Mouse (Mus musculus) forebrain, embryonic 11.5 days (tissue): ENCODE results near the gene Spz1. TPM values are rescaled to one million over a fixed set of nuclear protein-coding genes. Genes with fewer than 3 reads are reported as not detected.
A peak's percentile ranks its signal among the peaks of the same experiment; 100 is the strongest.
"Not testable (repeated sequence)": the region's sequence is repeated elsewhere in the genome, so short reads cannot be mapped to it uniquely, and the experiment has no call there.

Experiments used
- ATAC-seq: fragments of 200-750 bp; cut with Nextera tagmentation; replicated peaks from 2 replicates; pipeline ENCODE4 v1.8.0; 2017; ENCODE audit warnings: moderate TSS enrichment; ENCODE audit not compliant: low FRiP score
- DNase-seq: peaks from one replicate; pipeline ENCODE4 v3.0.0-alpha.2; 2017; ENCODE audit warnings: low spot score
- H3K27ac ChIP-seq: fragments of 300-500 bp; sonication (generic); 2 replicates; pipeline ENCODE4 v1.5.1; 2014; ENCODE audit warnings: low read depth, low read length
- H3K27me3 ChIP-seq: fragments of 300-500 bp; sonication (generic); 2 replicates; pipeline ENCODE4 v1.6.1; 2014; ENCODE audit warnings: mild to moderate bottlenecking, low read length, mixed read lengths; ENCODE audit not compliant: control insufficient read depth, insufficient read depth
- H3K36me3 ChIP-seq: fragments of 300-500 bp; sonication (generic); 2 replicates; pipeline ENCODE4 v1.6.1; 2014; ENCODE audit warnings: mild to moderate bottlenecking, low read length, moderate library complexity, mixed read lengths; ENCODE audit not compliant: control insufficient read depth, insufficient read depth
- H3K4me1 ChIP-seq: fragments of 300-500 bp; sonication (generic); replicated peaks from 2 replicates; pipeline ENCODE4 v1.6.1; 2014; ENCODE audit warnings: low read length, mixed read lengths; ENCODE audit not compliant: control insufficient read depth, insufficient read depth
- H3K4me2 ChIP-seq: fragments of 300-500 bp; sonication (generic); 2 replicates; pipeline ENCODE4 v1.6.1; 2014; ENCODE audit warnings: low read depth, mild to moderate bottlenecking, low read length, moderate library complexity, mixed read lengths; ENCODE audit not compliant: severe bottlenecking
- H3K4me3 ChIP-seq: fragments of 300-500 bp; sonication (generic); 2 replicates; pipeline ENCODE4 v1.5.1; 2014; ENCODE audit warnings: low read depth, low read length
- H3K9ac ChIP-seq: fragments of 300-500 bp; sonication (generic); 2 replicates; pipeline ENCODE4 v1.6.1; 2014; ENCODE audit warnings: low read length
- H3K9me3 ChIP-seq: fragments of 300-500 bp; sonication (generic); 2 replicates; pipeline ENCODE4 v1.6.1; 2016; ENCODE audit warnings: low read length, mixed read lengths; ENCODE audit not compliant: control insufficient read depth
- WGBS: fragments of 180-500 bp; shearing (Covaris S2); extraction: QIAGEN DNeasy Blood & Tissue Kit; methylation state at CpG from one replicate; pipeline ENCODE4 v1.1.7; 2014; 5-methylcytosine and 5-hydroxymethylcytosine counted together
- polyA plus RNA-seq: library from polyadenylated mRNA; unstranded; fragments of >200 nt; fragmentation: Nextera tagmentation; extraction: Ambion mirVana; gene quantifications from 2 replicates; pipeline ENCODE4 v1.2.1, GENCODE M21; 2014

The Spz1 gene
- polyA plus RNA-seq, 1 experiment from 2014 or later = not detected

DNA sequence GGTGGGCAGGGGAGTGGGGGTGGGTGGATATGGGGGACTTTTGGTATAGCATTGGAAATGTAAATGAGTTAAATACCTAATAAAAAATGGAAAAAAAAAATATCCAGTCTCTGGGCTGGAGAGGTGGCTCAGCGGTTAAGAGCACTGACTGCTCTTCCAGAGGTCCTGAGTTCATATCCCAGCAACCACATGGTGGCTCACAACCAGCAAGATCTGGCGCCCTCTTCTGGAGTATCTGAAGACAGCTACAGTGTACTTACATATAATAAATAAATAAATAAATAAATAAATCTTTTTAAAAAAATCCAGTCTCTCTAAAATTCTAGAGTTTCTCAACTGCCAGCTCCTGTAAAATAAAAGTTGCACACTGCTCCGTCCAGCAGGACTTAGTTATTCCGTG is 29.3 kb upstream of the Spz1 start:
- H3K27me3 ChIP-seq, H3K36me3 ChIP-seq, H3K4me1 ChIP-seq, DNase-seq, H3K27ac ChIP-seq, H3K4me2 ChIP-seq, ATAC-seq, H3K9ac ChIP-seq, H3K4me3 ChIP-seq, H3K9me3 ChIP-seq: not testable (repeated sequence)
- WGBS = 80% methylated on average over 4 of the region's 4 CpGs

DNA sequence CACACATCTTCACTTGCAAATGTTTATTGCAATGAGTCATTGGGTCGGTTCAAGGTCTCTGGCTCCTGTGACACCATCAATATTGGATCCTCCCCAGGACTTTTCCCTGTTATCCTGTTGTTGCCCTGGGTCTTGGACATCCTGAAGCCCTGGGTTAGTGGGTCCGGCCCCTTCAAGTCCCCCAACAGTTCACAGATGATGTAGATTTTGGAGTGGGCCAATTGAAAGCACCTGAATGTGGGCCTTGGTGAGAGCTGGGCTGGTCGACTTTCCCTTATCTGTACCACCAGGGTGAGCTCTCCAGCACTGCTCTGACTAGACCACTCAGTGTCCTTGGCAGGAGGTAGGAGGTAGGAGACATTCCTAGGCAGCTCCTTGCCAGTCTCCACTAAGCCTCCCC is 19.5 kb upstream of the Spz1 start:
- no peaks in the 10 kb centered on the region for H3K9me3 ChIP-seq
- no peak overlapping the region for H3K9ac ChIP-seq
- H3K4me2 ChIP-seq = no peak overlapping the region
- H3K36me3 ChIP-seq = no peaks in the 10 kb centered on the region
- DNase-seq = no peak
- H3K27ac ChIP-seq = no peak overlapping the region
- peaks cover 14% of the 10 kb centered on the region for H3K4me1 ChIP-seq
- ATAC-seq = no peak
- 71% methylated on average over 3 of the region's 3 CpGs for WGBS
- H3K27me3 ChIP-seq = no peaks in the 10 kb centered on the region
- no peak overlapping the region for H3K4me3 ChIP-seq

DNA sequence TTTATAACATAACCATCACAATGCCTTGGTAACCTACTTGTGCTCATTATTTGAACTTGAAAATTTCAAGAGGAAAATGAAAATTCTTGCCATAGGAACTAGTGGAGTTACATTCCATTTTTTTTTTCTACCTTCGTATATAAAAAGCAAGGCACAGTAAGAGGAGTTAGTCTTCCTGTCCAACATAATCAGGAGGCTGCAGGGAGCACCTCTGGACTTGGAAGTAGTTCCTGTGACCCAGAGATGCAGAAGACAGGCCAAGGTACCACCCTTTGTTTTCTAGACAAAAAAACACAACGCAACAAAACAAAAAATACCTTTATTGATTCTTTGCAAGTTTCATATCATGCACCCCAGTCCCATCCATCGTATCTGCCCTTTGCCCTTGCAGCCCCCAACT is 18.9 kb upstream of the Spz1 start:
- no peak overlapping the region for H3K4me3 ChIP-seq
- H3K4me2 ChIP-seq = no peak overlapping the region
- WGBS = 82% methylated on average over 3 of the region's 3 CpGs
- H3K9me3 ChIP-seq = no peaks in the 10 kb centered on the region
- H3K27ac ChIP-seq = no peak overlapping the region; the same call in 1 of the 2 replicates
- DNase-seq (no peak), ATAC-seq (no peak)
- H3K27me3 ChIP-seq = no peaks in the 10 kb centered on the region
- no peaks in the 10 kb centered on the region for H3K36me3 ChIP-seq
- peaks cover 14% of the 10 kb centered on the region for H3K4me1 ChIP-seq
- no peak overlapping the region for H3K9ac ChIP-seq

DNA sequence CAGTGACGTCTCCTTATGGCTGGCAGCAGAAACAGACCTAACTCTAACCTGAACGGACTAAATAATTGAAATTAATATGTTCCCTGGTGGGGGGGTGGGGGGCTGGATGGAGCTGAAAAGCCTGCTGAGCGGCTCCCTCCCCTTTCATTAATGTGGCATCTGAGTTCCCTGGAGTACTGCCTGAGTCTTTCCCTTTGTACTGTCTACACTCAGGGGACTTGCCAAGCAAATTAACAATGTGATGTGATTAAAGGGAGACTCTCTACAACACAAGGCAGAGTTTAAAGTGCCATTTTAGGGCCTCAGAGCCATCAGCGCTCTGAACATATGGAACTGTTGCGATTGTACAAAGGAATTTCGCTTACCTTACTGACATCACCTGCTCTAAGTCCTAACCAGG is 18.5 kb upstream of the Spz1 start:
- peaks cover 14% of the 10 kb centered on the region for H3K4me1 ChIP-seq
- no peak overlapping the region for H3K4me2 ChIP-seq
- no peaks in the 10 kb centered on the region for H3K9me3 ChIP-seq
- DNase-seq = no peak
- no peaks in the 10 kb centered on the region for H3K27me3 ChIP-seq
- H3K36me3 ChIP-seq = no peaks in the 10 kb centered on the region
- WGBS = 26% methylated on average over 6 of the region's 6 CpGs
- peak overlapping the region; percentile 34 for H3K27ac ChIP-seq
- no peak overlapping the region for H3K9ac ChIP-seq
- no peak overlapping the region for H3K4me3 ChIP-seq
- 0 out of 2 replicates have a peak, but pooled peaks have one; percentile 40 for ATAC-seq

DNA sequence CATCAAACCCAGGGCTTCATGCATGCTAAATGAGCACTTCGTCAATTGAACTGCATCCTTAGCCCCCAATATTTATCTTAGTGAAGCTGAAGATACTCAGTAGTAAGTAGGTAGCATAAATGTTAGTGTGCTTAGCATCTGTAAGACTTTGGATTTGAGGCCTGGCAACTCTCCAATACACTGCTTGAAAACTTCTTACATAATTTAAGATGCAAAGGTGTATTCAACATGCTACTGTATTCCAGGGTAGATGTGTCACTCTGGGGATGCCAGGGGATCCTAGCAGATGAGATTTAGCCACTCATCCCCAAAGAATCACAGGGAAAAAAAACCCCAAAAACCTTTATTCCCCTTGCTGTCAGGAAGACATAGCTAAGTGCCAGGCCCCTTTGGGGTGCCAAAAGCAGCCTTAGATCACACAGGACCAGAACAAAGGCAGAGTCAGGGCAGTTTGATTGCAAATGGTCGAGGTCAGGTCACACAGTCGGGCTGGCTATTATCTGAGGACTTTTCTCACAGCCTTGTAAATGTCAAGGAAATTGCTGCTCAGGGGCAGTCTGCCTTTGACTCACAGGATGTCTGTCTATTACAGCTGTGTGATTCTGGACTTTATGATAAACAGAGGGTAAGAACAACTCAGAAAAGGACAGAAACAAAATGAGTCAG is 17.9 kb upstream of the Spz1 start:
- no peaks in the 10 kb centered on the region for H3K36me3 ChIP-seq
- 21% methylated on average over 3 of the region's 3 CpGs for WGBS
- peak overlapping the region; percentile 34 for H3K27ac ChIP-seq
- H3K9me3 ChIP-seq = no peaks in the 10 kb centered on the region
- no peaks in the 10 kb centered on the region for H3K27me3 ChIP-seq
- H3K4me1 ChIP-seq = peaks cover 14% of the 10 kb centered on the region
- ATAC-seq (no peak; the same call in 1 of the 2 replicates), DNase-seq (no peak)
- H3K4me3 ChIP-seq = no peak overlapping the region
- H3K4me2 ChIP-seq = no peak overlapping the region
- H3K9ac ChIP-seq = no peak overlapping the region

DNA sequence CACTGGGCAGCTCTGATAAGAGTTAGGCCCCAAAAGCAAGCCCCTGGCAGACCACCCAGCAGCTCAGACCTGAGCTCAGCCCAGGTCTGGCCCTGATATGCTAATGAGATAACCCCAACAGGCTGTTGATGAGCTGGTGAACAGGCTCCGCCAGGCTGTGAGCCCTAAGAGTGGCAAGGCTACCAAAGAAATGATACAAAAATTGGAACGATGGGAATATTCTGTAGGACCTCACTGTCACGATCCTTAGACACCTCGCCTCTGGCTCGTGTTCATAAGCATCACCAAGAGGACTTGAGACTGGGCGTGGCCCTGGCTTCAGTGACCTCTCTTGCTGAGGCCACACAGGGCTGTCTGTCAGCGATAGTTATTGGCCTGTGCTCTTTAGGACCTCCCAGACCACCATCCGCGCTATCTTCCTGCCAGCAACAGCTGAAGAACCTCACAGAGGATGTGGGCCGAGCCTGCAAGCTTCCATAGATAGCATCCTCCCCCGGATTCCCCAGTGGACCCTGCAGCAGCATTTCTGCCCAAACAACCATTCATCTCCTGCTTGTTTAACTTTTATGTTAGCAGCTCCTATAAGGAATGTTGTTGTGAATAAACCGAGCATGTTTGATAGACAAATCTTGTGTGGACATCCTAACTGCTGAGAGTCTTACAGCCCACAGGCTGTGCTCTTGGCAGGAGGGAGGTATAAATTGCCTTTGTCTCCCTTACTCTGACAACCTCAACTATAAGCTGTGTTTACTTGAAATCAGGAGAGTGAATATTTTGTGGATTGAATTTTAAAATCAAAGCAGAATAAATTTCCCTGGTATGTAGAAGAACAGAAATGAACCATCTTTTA is 17.0 kb upstream of the Spz1 start:
- no peaks in the 10 kb centered on the region for H3K36me3 ChIP-seq
- 30% methylated on average over 12 of the region's 12 CpGs for WGBS
- peaks cover 14% of the 10 kb centered on the region for H3K4me1 ChIP-seq
- no peak overlapping the region for H3K4me3 ChIP-seq
- DNase-seq (peak; percentile 56), ATAC-seq (peak; percentile 73)
- H3K9me3 ChIP-seq = no peaks in the 10 kb centered on the region
- H3K9ac ChIP-seq = no peak overlapping the region
- H3K4me2 ChIP-seq = no peak overlapping the region
- H3K27me3 ChIP-seq = no peaks in the 10 kb centered on the region
- H3K27ac ChIP-seq = 0 out of 2 replicates have a peak overlapping the region, but pooled peaks have one; percentile 39

DNA sequence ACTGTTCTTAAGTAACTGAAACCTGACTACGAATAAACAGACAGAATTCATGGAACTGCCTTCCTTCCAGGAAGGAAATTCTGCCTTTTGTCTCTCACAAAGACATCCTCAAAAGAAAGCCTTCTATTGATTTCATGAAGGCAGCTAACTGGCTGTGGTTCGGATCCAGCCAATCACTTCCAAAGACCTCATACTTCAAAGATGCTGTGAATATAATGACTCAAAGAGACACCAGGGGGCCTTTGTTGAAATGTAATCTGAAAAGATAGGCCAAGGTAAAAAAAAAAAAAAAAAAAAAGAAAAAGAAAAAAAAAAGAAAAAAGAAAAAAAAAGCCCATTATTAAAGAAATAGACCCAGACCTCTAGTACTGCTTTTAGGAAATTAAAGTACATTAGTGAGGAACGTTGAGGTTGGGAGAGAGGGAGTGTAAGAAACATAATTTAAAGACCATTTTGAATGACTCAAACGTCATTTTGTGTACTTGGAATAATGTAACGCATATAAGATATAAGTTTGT is 16.4 kb upstream of the Spz1 start:
- Histone ChIP-seq H3K4me2 (no peak overlapping the region), H3K27ac (0 out of 2 replicates have a peak overlapping the region, but pooled peaks have one; percentile 39), H3K9ac (no peak overlapping the region), H3K36me3 (no peaks in the 10 kb centered on the region), H3K27me3 (no peaks in the 10 kb centered on the region), H3K4me3 (no peak overlapping the region), H3K4me1 (peaks cover 14% of the 10 kb centered on the region), H3K9me3 (no peaks in the 10 kb centered on the region)
- DNase-seq (no peak), ATAC-seq (0 out of 2 replicates have a peak, but pooled peaks have one; percentile 9)
- 27% methylated on average over 5 of the region's 5 CpGs for WGBS

DNA sequence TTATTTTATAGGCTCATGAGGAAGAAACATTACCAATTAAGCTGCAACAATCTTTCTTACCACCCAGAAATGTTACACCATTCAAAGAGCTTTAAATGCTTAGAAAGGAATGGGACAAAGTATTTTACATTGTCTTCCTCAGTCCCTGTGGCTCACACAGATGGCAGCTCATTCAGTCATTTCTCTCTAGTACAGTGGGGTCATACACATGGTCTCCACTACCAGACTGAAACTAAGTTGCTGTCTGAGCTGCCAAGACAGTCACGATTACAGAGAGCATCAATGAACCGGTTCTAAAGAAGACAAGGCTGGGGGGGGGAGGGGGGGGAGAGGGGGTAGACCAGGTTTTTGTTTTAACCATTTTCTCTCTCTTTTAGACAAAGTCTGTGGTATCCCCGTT is 15.3 kb upstream of the Spz1 start:
- 70% methylated on average over 3 of the region's 3 CpGs for WGBS

More for the DNA sequence above, 15.3 kb upstream of the Spz1 start:
- Histone ChIP-seq H3K9me3 (no peaks in the 10 kb centered on the region), H3K36me3 (no peaks in the 10 kb centered on the region), H3K4me3 (no peak overlapping the region), H3K4me1 (peaks cover 14% of the 10 kb centered on the region), H3K27ac (no peak overlapping the region), H3K27me3 (no peaks in the 10 kb centered on the region), H3K4me2 (no peak overlapping the region), H3K9ac (no peak overlapping the region)
- no peak for DNase-seq
- 0 out of 2 replicates have a peak, but pooled peaks have one; percentile 31 for ATAC-seq
